ENCODE assay signal across 16 mouse cellular contexts in genomic region chr15:102271441-102271840, GRCm38 (mm10). TPM values are rescaled to one million over a fixed set of nuclear protein-coding genes. Genes with fewer than 3 reads are reported as not detected.
DNase-seq lines count a peak whose midpoint lies in the region; ATAC-seq and TF ChIP-seq lines count a peak whose summit lies in the region.
"Had no signal": no experiment of that assay in that cellular context is flagged by ENCODE, and none has a peak within 500 bp of the region (broad histone marks: within the 10 kb centered on the region; RNA-seq: fewer than 3 reads in every experiment).

No protein-coding gene starts in this region.

- TF ChIP-seq CTCF in kidney, adult 2 months (conservative IDR thresholded peaks at IDR 0.05; ENCODE audit: insufficient read depth, insufficient read length, low read depth, low read length): no peak

- WGBS in kidney, adult 2 months: 44% methylated on average over 3 of the region's 3 CpGs
- 25% methylated on average over 3 of the region's 3 CpGs for WGBS in neural tube, embryonic 12.5 days
- 32% methylated on average over 3 of the region's 3 CpGs for WGBS in neural tube, embryonic 15.5 days
- WGBS in embryonic facial prominence, embryonic 15.5 days: 25% methylated on average over 3 of the region's 3 CpGs

- no peak overlapping the region for H3K4me3 ChIP-seq in kidney, adult 2 months (ENCODE audit: insufficient read depth, low read depth, low read length)
- no peak overlapping the region for H3K4me3 ChIP-seq in neural tube, embryonic 12.5 days
- H3K4me3 ChIP-seq in neural tube, embryonic 15.5 days (replicated peaks): no peak overlapping the region
- peak overlapping the region; percentile 34 for H3K4me3 ChIP-seq in embryonic facial prominence, embryonic 15.5 days (replicated peaks)
- H3K4me3 ChIP-seq: liver, embryonic 13.5 days had no signal

- ATAC-seq in neural tube, embryonic 12.5 days (ENCODE audit: low FRiP score, low read depth): no peak
- ATAC-seq in neural tube, embryonic 15.5 days (ENCODE audit: low FRiP score): no peak
- no peak for ATAC-seq in embryonic facial prominence, embryonic 15.5 days (ENCODE audit: insufficient number of reproducible peaks, low FRiP score, low TSS enrichment, low read depth)
- ATAC-seq: CD4-positive, CD25-positive, alpha-beta regulatory T cell, adult 4 months; intestine, postnatal 0 days had no signal

- H3K27me3 ChIP-seq in kidney, adult 2 months (replicated peaks; ENCODE audit: control insufficient read depth, insufficient read depth, low read length): no peaks in the 10 kb centered on the region
- peaks cover 21% of the 10 kb centered on the region; the same call in 1 of the 2 replicates for H3K27me3 ChIP-seq in neural tube, embryonic 12.5 days (replicated peaks)
- peaks cover 16% of the 10 kb centered on the region for H3K27me3 ChIP-seq in neural tube, embryonic 15.5 days (replicated peaks)
- H3K27me3 ChIP-seq in embryonic facial prominence, embryonic 15.5 days: no peaks in the 10 kb centered on the region

- H3K27ac ChIP-seq in kidney, adult 2 months (ENCODE audit: insufficient read depth, low read depth, low read length): no peak overlapping the region
- H3K27ac ChIP-seq in neural tube, embryonic 12.5 days: no peak overlapping the region
- no peak overlapping the region for H3K27ac ChIP-seq in neural tube, embryonic 15.5 days (replicated peaks)
- H3K27ac ChIP-seq in embryonic facial prominence, embryonic 15.5 days (replicated peaks): no peak overlapping the region
- H3K27ac ChIP-seq: liver, embryonic 13.5 days had no signal

- TF ChIP-seq POLR2A in kidney, adult 2 months (IDR thresholded peaks at IDR 0.05; ENCODE audit: low read depth, low read length): no peak

- DNase-seq in kidney, adult 2 months: peak; percentile 44
- no peak for DNase-seq in kidney, adult 8-10 months
- no peak for DNase-seq in layer of hippocampus, postnatal 10 days (ENCODE audit: low spot score in 2 of 2)
- DNase-seq in urinary bladder, postnatal 10 days (ENCODE audit: low spot score): no peak
- DNase-seq: cerebellum, adult 11 months; heart, adult 18-20 months; liver, embryonic 13.5 days; right cerebral cortex, postnatal 14 days; thymus, postnatal 36 days had no signal

- no peaks in the 10 kb centered on the region for H3K36me3 ChIP-seq in kidney, adult 2 months (ENCODE audit: control insufficient read depth, insufficient read depth, low read length)
- no peaks in the 10 kb centered on the region for H3K36me3 ChIP-seq in neural tube, embryonic 12.5 days
- H3K36me3 ChIP-seq in neural tube, embryonic 15.5 days: no peaks in the 10 kb centered on the region
- no peaks in the 10 kb centered on the region for H3K36me3 ChIP-seq in embryonic facial prominence, embryonic 15.5 days
- H3K36me3 ChIP-seq: liver, embryonic 13.5 days had no signal

- H3K9ac ChIP-seq in neural tube, embryonic 12.5 days: no peak overlapping the region
- H3K9ac ChIP-seq in neural tube, embryonic 15.5 days (replicated peaks): no peak overlapping the region
- H3K9ac ChIP-seq in embryonic facial prominence, embryonic 15.5 days: no peak overlapping the region
- H3K9ac ChIP-seq: liver, embryonic 13.5 days had no signal

- peak overlapping the region; percentile 48; the same call in 1 of the 2 replicates for H3K4me2 ChIP-seq in neural tube, embryonic 12.5 days (replicated peaks)
- no peak overlapping the region for H3K4me2 ChIP-seq in neural tube, embryonic 15.5 days
- H3K4me2 ChIP-seq in embryonic facial prominence, embryonic 15.5 days (replicated peaks): peak overlapping the region; percentile 58

- no peaks in the 10 kb centered on the region for H3K4me1 ChIP-seq in kidney, adult 2 months (ENCODE audit: control insufficient read depth, insufficient read depth, low read length)
- peaks cover 9% of the 10 kb centered on the region for H3K4me1 ChIP-seq in neural tube, embryonic 12.5 days
- peaks cover 5% of the 10 kb centered on the region; the same call in 1 of the 2 replicates for H3K4me1 ChIP-seq in neural tube, embryonic 15.5 days
- H3K4me1 ChIP-seq in embryonic facial prominence, embryonic 15.5 days: peaks cover 15% of the 10 kb centered on the region
- H3K4me1 ChIP-seq: liver, embryonic 13.5 days had no signal

- no peaks in the 10 kb centered on the region for H3K9me3 ChIP-seq in neural tube, embryonic 12.5 days
- H3K9me3 ChIP-seq in neural tube, embryonic 15.5 days (replicated peaks): no peaks in the 10 kb centered on the region
- H3K9me3 ChIP-seq in embryonic facial prominence, embryonic 15.5 days (replicated peaks): no peaks in the 10 kb centered on the region
- H3K9me3 ChIP-seq: liver, embryonic 13.5 days had no signal

RNA-seq across cellular contexts. Expression of gene Gm9918, which starts 1.1 kb away (rescaled TPM):
- polyA plus RNA-seq in kidney, adult 2 months (2012; rRNA removed): 0.41 TPM in 2 replicates
- polyA plus RNA-seq in neural tube, embryonic 12.5 days (2016; fragmentation: Nextera tagmentation; extraction: Ambion mirVana): 0.09 and 0.23 TPM in 2 replicates
- polyA plus RNA-seq in neural tube, embryonic 15.5 days (2015; fragmentation: Nextera tagmentation; extraction: Ambion mirVana): 0.09 TPM in 1 of 2 replicates, not detected in the other
- polyA plus RNA-seq in embryonic facial prominence, embryonic 15.5 days (2015; fragmentation: Nextera tagmentation; extraction: Ambion mirVana): 1.6 and 1.7 TPM in 2 replicates
- not detected for total RNA-seq in layer of hippocampus, postnatal 10 days (2021)
- total RNA-seq: heart, adult 18-20 months; left cerebral cortex, adult 18-20 months; megakaryocyte-erythroid progenitor cell, adult 5-6 weeks had no signal
- polyA plus RNA-seq: CD4-positive, CD25-positive, alpha-beta regulatory T cell, adult 4 months; intestine, postnatal 0 days; liver, embryonic 13.5 days had no signal

RNA-seq across cellular contexts. Expression of gene Mfsd5, which starts 7.8 kb away (rescaled TPM):
- polyA plus RNA-seq in kidney, adult 2 months (2012; rRNA removed): 66.5 and 72.1 TPM in 2 replicates
- polyA plus RNA-seq in neural tube, embryonic 12.5 days (2016; fragmentation: Nextera tagmentation; extraction: Ambion mirVana): 53.2 and 56.4 TPM in 2 replicates
- 59.5 and 62.7 TPM in 2 replicates for polyA plus RNA-seq in neural tube, embryonic 15.5 days (2015; fragmentation: Nextera tagmentation; extraction: Ambion mirVana)
- 84.0 and 88.6 TPM in 2 replicates for polyA plus RNA-seq in embryonic facial prominence, embryonic 15.5 days (2015; fragmentation: Nextera tagmentation; extraction: Ambion mirVana)
- total RNA-seq in layer of hippocampus, postnatal 10 days (2021): 10 to 100 TPM; 33.3 to 33.9 TPM

RNA-seq across cellular contexts. Expression of gene Rarg, which starts 14.1 kb away (rescaled TPM):
- 21.2 and 25.6 TPM in 2 replicates for polyA plus RNA-seq in kidney, adult 2 months (2012; rRNA removed)
- polyA plus RNA-seq in neural tube, embryonic 12.5 days (2016; fragmentation: Nextera tagmentation; extraction: Ambion mirVana): 15.4 and 18.7 TPM in 2 replicates
- 7.8 and 11.9 TPM in 2 replicates for polyA plus RNA-seq in neural tube, embryonic 15.5 days (2015; fragmentation: Nextera tagmentation; extraction: Ambion mirVana)
- 112 and 123 TPM in 2 replicates for polyA plus RNA-seq in embryonic facial prominence, embryonic 15.5 days (2015; fragmentation: Nextera tagmentation; extraction: Ambion mirVana)
- 10 to 100 TPM; 12.5 to 15.6 TPM for total RNA-seq in layer of hippocampus, postnatal 10 days (2021)

RNA-seq across cellular contexts. Expression of gene Espl1, which starts 24.6 kb away (rescaled TPM):
- polyA plus RNA-seq in kidney, adult 2 months (2012; rRNA removed): 0.45 and 0.53 TPM in 2 replicates
- 22.5 and 25.4 TPM in 2 replicates for polyA plus RNA-seq in neural tube, embryonic 12.5 days (2016; fragmentation: Nextera tagmentation; extraction: Ambion mirVana)
- polyA plus RNA-seq in neural tube, embryonic 15.5 days (2015; fragmentation: Nextera tagmentation; extraction: Ambion mirVana): 2.8 and 6.3 TPM in 2 replicates
- 20.2 and 24.5 TPM in 2 replicates for polyA plus RNA-seq in embryonic facial prominence, embryonic 15.5 days (2015; fragmentation: Nextera tagmentation; extraction: Ambion mirVana)
- 1 to 10 TPM; 4.5 to 6.2 TPM for total RNA-seq in layer of hippocampus, postnatal 10 days (2021)

RNA-seq across cellular contexts. Expression of gene Itgb7, which starts 39.7 kb away (rescaled TPM):
- 2.7 and 11.1 TPM in 2 replicates for polyA plus RNA-seq in kidney, adult 2 months (2012; rRNA removed)
- polyA plus RNA-seq in neural tube, embryonic 12.5 days (2016; fragmentation: Nextera tagmentation; extraction: Ambion mirVana): 0.29 and 0.79 TPM in 2 replicates
- 1.1 and 11.0 TPM in 2 replicates for polyA plus RNA-seq in neural tube, embryonic 15.5 days (2015; fragmentation: Nextera tagmentation; extraction: Ambion mirVana)
- polyA plus RNA-seq in embryonic facial prominence, embryonic 15.5 days (2015; fragmentation: Nextera tagmentation; extraction: Ambion mirVana): 5.8 and 6.8 TPM in 2 replicates
- total RNA-seq in layer of hippocampus, postnatal 10 days (2021): 1 to 10 TPM; 1.3 to 2.5 TPM
